Mouse (Mus musculus): Measurements from ENCODE around the gene Gm20388. TPM values are rescaled to one million over a fixed set of nuclear protein-coding genes. Genes with fewer than 3 reads are reported as not detected.
"Not testable (repeated sequence)": the region's sequence is repeated elsewhere in the genome, so short reads cannot be mapped to it uniquely, and the experiment has no call there.

Gene Gm20388
- polyA plus RNA-seq, 1 experiment from 2014 or later: 5.3 TPM

GRCm38 (mm10) chr8:122573176-122573575 lies 2662.5 kb downstream of the Gm20388 start:
- 60% methylated on average over 4 of the region's 4 CpGs for WGBS
- not testable (repeated sequence) for ATAC-seq (replicated peaks; ENCODE audit: low FRiP score); DNase-seq (ENCODE audit: low spot score); H3K9ac ChIP-seq (ENCODE audit: low read depth, low read length); H3K27me3 ChIP-seq (replicated peaks; ENCODE audit: control insufficient read depth, insufficient read depth, low read length); H3K9me3 ChIP-seq (ENCODE audit: control insufficient read depth, low read length); H3K4me3 ChIP-seq (ENCODE audit: low read depth, low read length); H3K27ac ChIP-seq (ENCODE audit: low read depth, low read length); H3K4me2 ChIP-seq
- peaks cover 41% of the 10 kb centered on the region for H3K36me3 ChIP-seq (ENCODE audit: control insufficient read depth, insufficient read depth, low read length)
- H3K4me1 ChIP-seq (replicated peaks; ENCODE audit: control insufficient read depth, insufficient read depth, low read length): peaks cover 60% of the 10 kb centered on the region

- ATAC-seq (replicated peaks; ENCODE audit: low FRiP score) (no peak), DNase-seq (ENCODE audit: low spot score) (no peak)
- Histone ChIP-seq H3K9ac (ENCODE audit: low read depth, low read length) (no peak overlapping the region), H3K4me1 (replicated peaks; ENCODE audit: control insufficient read depth, insufficient read depth, low read length) (peaks cover 60% of the 10 kb centered on the region), H3K4me2 (no peak overlapping the region), H3K36me3 (ENCODE audit: control insufficient read depth, insufficient read depth, low read length) (peaks cover 41% of the 10 kb centered on the region), H3K27me3 (replicated peaks; ENCODE audit: control insufficient read depth, insufficient read depth, low read length) (no peaks in the 10 kb centered on the region), H3K9me3 (ENCODE audit: control insufficient read depth, low read length) (no peaks in the 10 kb centered on the region), H3K4me3 (ENCODE audit: low read depth, low read length) (no peak overlapping the region), H3K27ac (ENCODE audit: low read depth, low read length) (no peak overlapping the region)
- 57% methylated on average over 9 of the region's 9 CpGs for WGBS
These were observed 2662.9 kb downstream of the Gm20388 start for GRCm38 (mm10) chr8:122573577-122573976.

GRCm38 (mm10) chr8:122574264-122574663 lies 2663.6 kb downstream of the Gm20388 start:
- Histone ChIP-seq H3K4me1 (replicated peaks; ENCODE audit: control insufficient read depth, insufficient read depth, low read length) (peaks cover 55% of the 10 kb centered on the region), H3K27me3 (replicated peaks; ENCODE audit: control insufficient read depth, insufficient read depth, low read length) (no peaks in the 10 kb centered on the region), H3K4me2 (peak overlapping the region; percentile 91), H3K4me3 (ENCODE audit: low read depth, low read length) (peak overlapping the region; percentile 71; the same call in 1 of the 2 replicates), H3K36me3 (ENCODE audit: control insufficient read depth, insufficient read depth, low read length) (peaks cover 39% of the 10 kb centered on the region), H3K9ac (ENCODE audit: low read depth, low read length) (peak overlapping the region; percentile 87; the same call in 1 of the 2 replicates), H3K9me3 (ENCODE audit: control insufficient read depth, low read length) (no peaks in the 10 kb centered on the region), H3K27ac (ENCODE audit: low read depth, low read length) (peak overlapping the region; percentile 85)
- no peak for DNase-seq (ENCODE audit: low spot score)
- WGBS: 46% methylated on average over 3 of the region's 3 CpGs
- no peak for ATAC-seq (replicated peaks; ENCODE audit: low FRiP score)

GRCm38 (mm10) chr8:122574667-122575251 lies 2664.1 kb downstream of the Gm20388 start:
- H3K4me1 ChIP-seq (replicated peaks; ENCODE audit: control insufficient read depth, insufficient read depth, low read length): peaks cover 51% of the 10 kb centered on the region
- peak; percentile 26 for ATAC-seq (replicated peaks; ENCODE audit: low FRiP score)

GRCm38 (mm10) chr8:122575286-122575685 lies 2664.6 kb downstream of the Gm20388 start:
- no peak for DNase-seq (ENCODE audit: low spot score)
- Histone ChIP-seq H3K9ac (ENCODE audit: low read depth, low read length) (peak overlapping the region; percentile 87), H3K4me1 (replicated peaks; ENCODE audit: control insufficient read depth, insufficient read depth, low read length) (peaks cover 47% of the 10 kb centered on the region)

More at GRCm38 (mm10) chr8:122574667-122575251, 2664.1 kb downstream of the Gm20388 start:
- Histone ChIP-seq H3K9me3 (ENCODE audit: control insufficient read depth, low read length) (no peaks in the 10 kb centered on the region), H3K36me3 (ENCODE audit: control insufficient read depth, insufficient read depth, low read length) (peaks cover 34% of the 10 kb centered on the region), H3K27ac (ENCODE audit: low read depth, low read length) (peak overlapping the region; percentile 85), H3K4me2 (peak overlapping the region; percentile 91), H3K27me3 (replicated peaks; ENCODE audit: control insufficient read depth, insufficient read depth, low read length) (no peaks in the 10 kb centered on the region), H3K4me3 (ENCODE audit: low read depth, low read length) (peak overlapping the region; percentile 71), H3K9ac (ENCODE audit: low read depth, low read length) (peak overlapping the region; percentile 87)
- WGBS: 22% methylated on average over 10 of the region's 10 CpGs
- DNase-seq (ENCODE audit: low spot score): no peak

GRCm38 (mm10) chr8:122575735-122576647 lies 2665.3 kb downstream of the Gm20388 start:
- Histone ChIP-seq H3K36me3 (ENCODE audit: control insufficient read depth, insufficient read depth, low read length) (peaks cover 22% of the 10 kb centered on the region), H3K4me1 (replicated peaks; ENCODE audit: control insufficient read depth, insufficient read depth, low read length) (peaks cover 47% of the 10 kb centered on the region), H3K4me2 (peak overlapping the region; percentile 91), H3K9ac (ENCODE audit: low read depth, low read length) (peak overlapping the region; percentile 87), H3K27me3 (replicated peaks; ENCODE audit: control insufficient read depth, insufficient read depth, low read length) (no peaks in the 10 kb centered on the region), H3K27ac (ENCODE audit: low read depth, low read length) (peak overlapping the region; percentile 85), H3K4me3 (ENCODE audit: low read depth, low read length) (peak overlapping the region; percentile 71), H3K9me3 (ENCODE audit: control insufficient read depth, low read length) (no peaks in the 10 kb centered on the region)
- DNase-seq (ENCODE audit: low spot score): no peak
- WGBS: 10% methylated on average over 21 of the region's 21 CpGs
- ATAC-seq (replicated peaks; ENCODE audit: low FRiP score): peak; percentile 16; the same call in 1 of the 2 replicates

More at GRCm38 (mm10) chr8:122575286-122575685, 2664.6 kb downstream of the Gm20388 start:
- Histone ChIP-seq H3K27ac (ENCODE audit: low read depth, low read length) (peak overlapping the region; percentile 85), H3K27me3 (replicated peaks; ENCODE audit: control insufficient read depth, insufficient read depth, low read length) (no peaks in the 10 kb centered on the region), H3K4me2 (peak overlapping the region; percentile 91), H3K9me3 (ENCODE audit: control insufficient read depth, low read length) (no peaks in the 10 kb centered on the region), H3K36me3 (ENCODE audit: control insufficient read depth, insufficient read depth, low read length) (peaks cover 29% of the 10 kb centered on the region), H3K4me3 (ENCODE audit: low read depth, low read length) (peak overlapping the region; percentile 71)
- ATAC-seq (replicated peaks; ENCODE audit: low FRiP score): peak; percentile 19
- 19% methylated on average over 8 of the region's 8 CpGs for WGBS

GRCm38 (mm10) chr8:122576648-122577022 lies 2666.0 kb downstream of the Gm20388 start, which contains the start of gene Aprt:
Aprt (minus strand) TSS chr8:122576909.
- peaks cover 44% of the 10 kb centered on the region for H3K4me1 ChIP-seq (replicated peaks; ENCODE audit: control insufficient read depth, insufficient read depth, low read length)
- under 1% methylated on average over 39 of the region's 39 CpGs for WGBS
- ATAC-seq (replicated peaks; ENCODE audit: low FRiP score) (peak; percentile 88), DNase-seq (ENCODE audit: low spot score) (peak; percentile 97)
- peak within 1 kb of the TSS; percentile 71 for H3K4me3 ChIP-seq (ENCODE audit: low read depth, low read length)
- peak within 1 kb of the TSS; percentile 87 for H3K9ac ChIP-seq (ENCODE audit: low read depth, low read length)
- H3K4me2 ChIP-seq: peak within 1 kb of the TSS; percentile 91
- no peaks in the 10 kb centered on the region for H3K27me3 ChIP-seq (replicated peaks; ENCODE audit: control insufficient read depth, insufficient read depth, low read length)
- H3K27ac ChIP-seq (ENCODE audit: low read depth, low read length): peak within 1 kb of the TSS; percentile 85
- H3K36me3 ChIP-seq (ENCODE audit: control insufficient read depth, insufficient read depth, low read length): peaks cover 15% of the 10 kb centered on the region
- no peaks in the 10 kb centered on the region for H3K9me3 ChIP-seq (ENCODE audit: control insufficient read depth, low read length)

GRCm38 (mm10) chr8:122577116-122577515 lies 2666.5 kb downstream of the Gm20388 start:
- Histone ChIP-seq H3K9ac (ENCODE audit: low read depth, low read length) (no peak overlapping the region), H3K4me1 (replicated peaks; ENCODE audit: control insufficient read depth, insufficient read depth, low read length) (peaks cover 44% of the 10 kb centered on the region), H3K4me3 (ENCODE audit: low read depth, low read length) (no peak overlapping the region), H3K9me3 (ENCODE audit: control insufficient read depth, low read length) (no peaks in the 10 kb centered on the region), H3K27me3 (replicated peaks; ENCODE audit: control insufficient read depth, insufficient read depth, low read length) (no peaks in the 10 kb centered on the region), H3K36me3 (ENCODE audit: control insufficient read depth, insufficient read depth, low read length) (peaks cover 10% of the 10 kb centered on the region), H3K27ac (ENCODE audit: low read depth, low read length) (no peak overlapping the region), H3K4me2 (peak overlapping the region; percentile 91)
- WGBS: 51% methylated on average over 10 of the region's 10 CpGs
- DNase-seq (ENCODE audit: low spot score): no peak
- no peak for ATAC-seq (replicated peaks; ENCODE audit: low FRiP score)
